Mouse (Mus musculus) liver, postnatal 0 days (tissue): Measurements from ENCODE around the gene Ssh2. TPM values are rescaled to one million over a fixed set of nuclear protein-coding genes. Genes with fewer than 3 reads are reported as not detected.

Source experiments
- ATAC-seq: fragments of 200-750 bp; cut with Nextera tagmentation; 2 replicates; pipeline ENCODE4 v1.8.0; 2017; ENCODE audit warnings: mild to moderate bottlenecking, moderate library complexity
- DNase-seq: peaks from one replicate; pipeline ENCODE4 v3.0.0-alpha.2; 2016
- H3K27ac ChIP-seq: fragments of 300-500 bp; sonication (generic); 2 replicates; pipeline ENCODE4 v1.5.1; 2014; ENCODE audit warnings: antibody characterized with exemption, moderate library complexity, mild to moderate bottlenecking, low read depth
- H3K27me3 ChIP-seq: fragments of 300-500 bp; sonication (generic); 2 replicates; pipeline ENCODE4 v1.6.1; 2014; ENCODE audit warnings: low read length, control low read depth, mixed read lengths; ENCODE audit not compliant: insufficient read depth
- H3K36me3 ChIP-seq: fragments of 300-500 bp; sonication (generic); replicated peaks from 2 replicates; pipeline ENCODE4 v1.6.1; 2014; ENCODE audit warnings: mild to moderate bottlenecking, control low read depth, low read length, moderate library complexity, mixed read lengths; ENCODE audit not compliant: insufficient read depth
- H3K4me1 ChIP-seq: fragments of 300-500 bp; sonication (generic); 2 replicates; pipeline ENCODE4 v1.6.1; 2014; ENCODE audit warnings: antibody characterized with exemption, mild to moderate bottlenecking, control low read depth; ENCODE audit not compliant: insufficient read depth
- H3K4me2 ChIP-seq: fragments of 300-500 bp; sonication (generic); 2 replicates; pipeline ENCODE4 v1.6.1; 2014; ENCODE audit warnings: low read depth, mild to moderate bottlenecking, low read length, moderate library complexity, mixed read lengths
- H3K4me3 ChIP-seq: fragments of 300-500 bp; sonication (generic); 2 replicates; pipeline ENCODE4 v1.5.1; 2014; ENCODE audit warnings: low read depth, low read length
- H3K9ac ChIP-seq: fragments of 300-500 bp; sonication (generic); replicated peaks from 2 replicates; pipeline ENCODE4 v1.6.1; 2014; ENCODE audit warnings: mild to moderate bottlenecking, moderate library complexity
- H3K9me3 ChIP-seq: fragments of 300-500 bp; sonication (generic); 2 replicates; pipeline ENCODE4 v1.6.1; 2016; ENCODE audit warnings: mild to moderate bottlenecking, control low read depth, low read length, mixed read lengths
- CTCF ChIP-seq: sonication (generic); IDR thresholded peaks from 2 replicates; pipeline ENCODE4 v1.5.1; 2016; ENCODE audit warnings: antibody characterized with exemption, low read depth
- EP300 ChIP-seq: IDR thresholded peaks from 2 replicates; pipeline ENCODE4 v1.6.1; 2016; ENCODE audit warnings: antibody characterized with exemption, low read depth, mild to moderate bottlenecking
- WGBS: fragments of 180-500 bp; shearing (Covaris S2); extraction: QIAGEN DNeasy Blood & Tissue Kit; methylation state at CpG from one replicate; pipeline ENCODE4 v1.1.7; 2014; ENCODE audit not compliant: insufficient replicate concordance; 5-methylcytosine and 5-hydroxymethylcytosine counted together
- polyA plus RNA-seq: library from polyadenylated mRNA; unstranded; fragments of >200 nt; fragmentation: Nextera tagmentation; extraction: Ambion mirVana; gene quantifications from 2 replicates; pipeline ENCODE4 v1.2.1, GENCODE M21; 2015

Ssh2 gene
- polyA plus RNA-seq, 1 experiment from 2014 or later = 4.4 TPM

- ATAC-seq = no peak
- WGBS = 88% methylated on average over 16 of the region's 16 CpGs
- no peak for TF ChIP-seq EP300
- no peak for TF ChIP-seq CTCF
Observed at GRCm38 (mm10) chr11:77472775-77473174, 256.7 kb downstream of the Ssh2 start.

GRCm38 (mm10) chr11:77476216-77476615, 260.1 kb downstream of the Ssh2 start:
- TF ChIP-seq CTCF (no peak), EP300 (no peak)
- Histone ChIP-seq H3K9me3 (no peaks in the 10 kb centered on the region), H3K4me2 (no peak overlapping the region), H3K9ac (no peak overlapping the region), H3K27ac (no peak overlapping the region), H3K27me3 (no peaks in the 10 kb centered on the region), H3K4me3 (no peak overlapping the region), H3K36me3 (no peaks in the 10 kb centered on the region), H3K4me1 (peaks cover 7% of the 10 kb centered on the region)
- no peak for ATAC-seq
- DNase-seq = no peak
- 90% methylated on average over 14 of the region's 14 CpGs for WGBS

More at GRCm38 (mm10) chr11:77472775-77473174, 256.7 kb downstream of the Ssh2 start:
- no peak overlapping the region for H3K4me3 ChIP-seq
- no peaks in the 10 kb centered on the region; the same call in 1 of the 2 replicates for H3K27me3 ChIP-seq
- DNase-seq = no peak
- no peaks in the 10 kb centered on the region for H3K9me3 ChIP-seq
- no peak overlapping the region for H3K27ac ChIP-seq
- H3K4me2 ChIP-seq = no peak overlapping the region
- H3K9ac ChIP-seq = no peak overlapping the region
- H3K36me3 ChIP-seq = no peaks in the 10 kb centered on the region
- H3K4me1 ChIP-seq = peaks cover 6% of the 10 kb centered on the region

- Histone ChIP-seq H3K36me3 (no peaks in the 10 kb centered on the region), H3K4me1 (peaks cover 7% of the 10 kb centered on the region), H3K9me3 (no peaks in the 10 kb centered on the region), H3K27me3 (no peaks in the 10 kb centered on the region), H3K4me3 (no peak overlapping the region), H3K9ac (no peak overlapping the region), H3K4me2 (no peak overlapping the region), H3K27ac (0 out of 2 replicates have a peak overlapping the region, but pooled peaks have one; percentile 22)
- WGBS = 65% methylated on average over 6 of the region's 6 CpGs
- TF ChIP-seq EP300 = no peak
- DNase-seq (no peak), ATAC-seq (peak; percentile 89)
Observed at GRCm38 (mm10) chr11:77476895-77477294, 260.8 kb downstream of the Ssh2 start.

- DNase-seq (no peak), ATAC-seq (no peak)
- H3K9me3 ChIP-seq = no peaks in the 10 kb centered on the region
- no peaks in the 10 kb centered on the region for H3K4me1 ChIP-seq
- no peak overlapping the region for H3K9ac ChIP-seq
- H3K27me3 ChIP-seq = no peaks in the 10 kb centered on the region
- H3K27ac ChIP-seq = no peak overlapping the region
- 47% methylated on average over 3 of the region's 3 CpGs for WGBS
- no peak for TF ChIP-seq EP300
- no peak for TF ChIP-seq CTCF
- H3K4me2 ChIP-seq = no peak overlapping the region
- H3K36me3 ChIP-seq = no peaks in the 10 kb centered on the region
- no peak overlapping the region for H3K4me3 ChIP-seq
Observed at GRCm38 (mm10) chr11:77483043-77483442, 267.0 kb downstream of the Ssh2 start.

- H3K9me3 ChIP-seq = no peaks in the 10 kb centered on the region
- H3K36me3 ChIP-seq = no peaks in the 10 kb centered on the region
- ATAC-seq (no peak), DNase-seq (no peak)
- H3K27me3 ChIP-seq = peaks cover 2% of the 10 kb centered on the region; the same call in 1 of the 2 replicates
- peaks cover under 1% of the 10 kb centered on the region; the same call in 1 of the 2 replicates for H3K4me1 ChIP-seq
- H3K27ac ChIP-seq = no peak overlapping the region
- no peak overlapping the region for H3K4me3 ChIP-seq
- no peak overlapping the region for H3K9ac ChIP-seq
- WGBS = 43% methylated on average over 11 of the region's 11 CpGs
- TF ChIP-seq EP300 (no peak), CTCF (no peak)
- H3K4me2 ChIP-seq = no peak overlapping the region
Observed at GRCm38 (mm10) chr11:77483510-77484255, 267.6 kb downstream of the Ssh2 start.

GRCm38 (mm10) chr11:77485229-77485628, 269.1 kb downstream of the Ssh2 start:
- no peak for ATAC-seq
- Histone ChIP-seq H3K9ac (no peak overlapping the region), H3K27me3 (peaks cover 13% of the 10 kb centered on the region; the same call in 1 of the 2 replicates), H3K36me3 (no peaks in the 10 kb centered on the region), H3K4me2 (no peak overlapping the region), H3K27ac (no peak overlapping the region), H3K4me3 (no peak overlapping the region), H3K4me1 (peaks cover 13% of the 10 kb centered on the region), H3K9me3 (no peaks in the 10 kb centered on the region)
- TF ChIP-seq EP300 (no peak), CTCF (no peak)
- no peak for DNase-seq
- WGBS = 79% methylated on average over 6 of the region's 6 CpGs
